Mouse (Mus musculus) C2C12 (cell line): ENCODE data around the gene Dsn1. TPM values are rescaled to one million over a fixed set of nuclear protein-coding genes. Genes with fewer than 3 reads are reported as not detected.

Experiments used
- H3K27me3 ChIP-seq: one replicate; pipeline ENCODE4 v1.6.1; 2011; ENCODE audit not compliant: control insufficient read depth, insufficient read depth, insufficient read length
- H3K36me3 ChIP-seq: one replicate; pipeline ENCODE4 v1.6.1; 2011; ENCODE audit not compliant: control insufficient read depth, insufficient read depth
- H3K4me3 ChIP-seq: one replicate; pipeline ENCODE4 v1.5.1; 2011; ENCODE audit warnings: mild to moderate bottlenecking, control low read depth; ENCODE audit not compliant: poor library complexity, insufficient read depth, severe bottlenecking
- H3K79me2 ChIP-seq: one replicate; pipeline ENCODE4 v1.6.1; 2011; ENCODE audit not compliant: control insufficient read depth, insufficient read depth
- H3K79me3 ChIP-seq: one replicate; pipeline ENCODE4 v1.6.1; 2011; ENCODE audit warnings: low read depth, control low read depth
- H3ac ChIP-seq: one replicate; pipeline ENCODE3; 2011; ENCODE audit warnings: low read depth; ENCODE audit not compliant: control insufficient read depth, insufficient read length
- CEBPB ChIP-seq: IDR thresholded peaks from one replicate; pipeline ENCODE4 v1.6.1; 2011; ENCODE audit warnings: low read depth, mild to moderate bottlenecking, control low read depth, moderate library complexity
- CTCF ChIP-seq: IDR thresholded peaks from one replicate; pipeline ENCODE4 v1.5.1; 2011; ENCODE audit not compliant: control insufficient read depth, insufficient read depth, insufficient read length
- FOSL1 ChIP-seq: IDR thresholded peaks from one replicate; pipeline ENCODE4 v1.8.0; 2011; ENCODE audit warnings: mild to moderate bottlenecking, low read length; ENCODE audit not compliant: poor library complexity, insufficient read depth, severe bottlenecking
- MAX ChIP-seq: IDR thresholded peaks from one replicate; pipeline ENCODE4 v1.6.1; 2011; ENCODE audit warnings: mild to moderate bottlenecking, control low read depth
- MYOD1 ChIP-seq: IDR thresholded peaks from one replicate; pipeline ENCODE4 v1.6.1; 2011; ENCODE audit warnings: low read depth; ENCODE audit not compliant: control insufficient read depth, insufficient read length
- MYOG ChIP-seq: IDR thresholded peaks from one replicate; pipeline ENCODE4 v1.6.1; 2011; ENCODE audit not compliant: control insufficient read depth, insufficient read length; ENCODE audit errors: extremely low read depth
- USF1 ChIP-seq: IDR thresholded peaks from one replicate; pipeline ENCODE4 v1.6.1; 2011; ENCODE audit warnings: low read depth, mild to moderate bottlenecking, control low read depth, moderate library complexity
- polyA plus RNA-seq: library from polyadenylated mRNA; unstranded; fragments of >200 nt; fragmentation: generic; extraction: Trizol; gene quantifications from one replicate; pipeline ENCODE4 v1.2.1, GENCODE M21; 2012; ENCODE audit warnings: missing spikeins

Dsn1 gene
- polyA plus RNA-seq, 1 experiment: 12.0 TPM

- no peaks in the 10 kb centered on the region for H3K36me3 ChIP-seq
- H3K79me2 ChIP-seq: no peaks in the 10 kb centered on the region
- H3K79me3 ChIP-seq: no peaks in the 10 kb centered on the region
- no peak overlapping the region for H3K4me3 ChIP-seq
- TF ChIP-seq MYOD1 (no peak), USF1 (no peak), CTCF (no peak), MAX (no peak), MYOG (no peak), FOSL1 (no peak), CEBPB (no peak)
- no peaks in the 10 kb centered on the region for H3K27me3 ChIP-seq
- H3ac ChIP-seq: no peak overlapping the region
Observed at GRCm38 (mm10) chr2:156957035-156957434, 49.9 kb downstream of the Dsn1 start.

GRCm38 (mm10) chr2:156956306-156956705 lies 50.6 kb downstream of the Dsn1 start:
- TF ChIP-seq CTCF (no peak), USF1 (no peak)
- Histone ChIP-seq H3K4me3 (no peak overlapping the region), H3K79me3 (no peaks in the 10 kb centered on the region), H3K79me2 (no peaks in the 10 kb centered on the region), H3ac (no peak overlapping the region), H3K27me3 (no peaks in the 10 kb centered on the region), H3K36me3 (no peaks in the 10 kb centered on the region)

GRCm38 (mm10) chr2:156954463-156954862 lies 52.5 kb downstream of the Dsn1 start:
- H3K4me3 ChIP-seq: no peak overlapping the region
- H3K79me2 ChIP-seq: no peaks in the 10 kb centered on the region
- no peak overlapping the region for H3ac ChIP-seq
- no peaks in the 10 kb centered on the region for H3K27me3 ChIP-seq
- no peaks in the 10 kb centered on the region for H3K79me3 ChIP-seq
- no peaks in the 10 kb centered on the region for H3K36me3 ChIP-seq
- TF ChIP-seq MYOD1: no peak

GRCm38 (mm10) chr2:156951301-156952094 lies 55.5 kb downstream of the Dsn1 start:
- no peak overlapping the region for H3ac ChIP-seq
- peaks cover 10% of the 10 kb centered on the region for H3K36me3 ChIP-seq
- TF ChIP-seq USF1 (no peak), MYOG (no peak), CEBPB (no peak)
- H3K4me3 ChIP-seq: no peak overlapping the region
- H3K27me3 ChIP-seq: no peaks in the 10 kb centered on the region
- no peaks in the 10 kb centered on the region for H3K79me3 ChIP-seq
- H3K79me2 ChIP-seq: no peaks in the 10 kb centered on the region

DNA sequence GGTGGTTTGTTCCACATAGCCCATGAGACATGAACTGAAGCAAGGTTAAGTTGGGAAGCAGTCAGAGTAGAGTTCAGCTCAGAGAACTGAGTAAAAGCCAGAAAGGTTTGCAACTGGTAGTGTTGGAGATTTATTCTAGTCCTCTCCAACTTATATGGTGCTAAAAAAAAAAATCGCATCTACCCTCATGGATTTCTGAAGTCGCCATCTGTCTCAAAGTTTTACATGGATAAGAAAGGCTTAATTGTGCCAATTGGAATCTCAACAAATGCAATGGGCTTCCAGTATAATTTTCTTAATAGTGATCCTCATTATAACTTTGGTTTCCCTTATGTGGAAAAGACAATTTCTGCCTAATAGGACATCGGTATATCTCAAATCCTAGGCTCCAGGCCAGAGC lies 56.1 kb downstream of the Dsn1 start:
- H3K79me2 ChIP-seq: no peaks in the 10 kb centered on the region
- H3K27me3 ChIP-seq: no peaks in the 10 kb centered on the region
- TF ChIP-seq MYOD1: no peak
- no peak for TF ChIP-seq MYOG
- no peak for TF ChIP-seq FOSL1
- no peak for TF ChIP-seq CEBPB
- no peak for TF ChIP-seq USF1
- TF ChIP-seq MAX: no peak
- no peak for TF ChIP-seq CTCF
- H3K36me3 ChIP-seq: peaks cover 10% of the 10 kb centered on the region
- no peaks in the 10 kb centered on the region for H3K79me3 ChIP-seq
- no peak overlapping the region for H3K4me3 ChIP-seq
- no peak overlapping the region for H3ac ChIP-seq

Other genes starting within 250 kb of the Dsn1 start
- 954 TPM for gene Myl9, start 231.7 kb downstream of the Dsn1 start, polyA plus RNA-seq
- 19.6 TPM for gene Tgif2, start 167.1 kb downstream of the Dsn1 start, polyA plus RNA-seq
- 0.27 TPM for gene 4930518I15Rik, start 149.2 kb downstream of the Dsn1 start, polyA plus RNA-seq
- gene Rab5if, start 144.0 kb downstream of the Dsn1 start, polyA plus RNA-seq: 228 TPM
- 0.13 TPM for gene Sla2, start 120.0 kb downstream of the Dsn1 start, polyA plus RNA-seq
- gene Ndrg3, start 15.1 kb downstream of the Dsn1 start, polyA plus RNA-seq: 29.1 TPM
- gene Soga1, start 72.1 kb upstream of the Dsn1 start, polyA plus RNA-seq: 13.9 TPM
- gene Tldc2, start 79.9 kb upstream of the Dsn1 start, polyA plus RNA-seq: not detected
- 30.2 TPM for gene Samhd1, start 128.1 kb upstream of the Dsn1 start, polyA plus RNA-seq
- 7.7 TPM for gene Rbl1, start 197.4 kb upstream of the Dsn1 start, polyA plus RNA-seq